Comparison of ENCODE assay signal across 8 mouse cellular contexts in genomic region chrX:106603386-106603785, GRCm38 (mm10). TPM values are rescaled to one million over a fixed set of nuclear protein-coding genes. Genes with fewer than 3 reads are reported as not detected.
DNase-seq lines count a peak whose midpoint lies in the region; ATAC-seq and TF ChIP-seq lines count a peak whose summit lies in the region.

Gene Cysltr1, minus strand, starts transcription at chrX:106603679.

- H3K36me3 ChIP-seq in embryonic facial prominence, embryonic 15.5 days: no peaks in the 10 kb centered on the region
- H3K36me3 ChIP-seq in intestine, embryonic 14.5 days (ENCODE audit: control insufficient read depth, insufficient read depth, low read length): no peaks in the 10 kb centered on the region
- H3K36me3 ChIP-seq in lung, postnatal 0 days (ENCODE audit: insufficient read depth, low read length): no peaks in the 10 kb centered on the region
- H3K36me3 ChIP-seq in stomach, postnatal 0 days (ENCODE audit: control insufficient read depth, insufficient read depth, low read length): no peaks in the 10 kb centered on the region

- TF ChIP-seq CTCF in lung, postnatal 0 days (IDR thresholded peaks at IDR 0.05): no peak
- no peak for TF ChIP-seq CTCF in stomach, postnatal 0 days (IDR thresholded peaks at IDR 0.05; ENCODE audit: low read depth)

- ATAC-seq in embryonic facial prominence, embryonic 15.5 days (ENCODE audit: insufficient number of reproducible peaks, low FRiP score, low TSS enrichment, low read depth): no peak
- no peak for ATAC-seq in intestine, embryonic 14.5 days (replicated peaks; ENCODE audit: low FRiP score, low TSS enrichment, low read depth)
- ATAC-seq in lung, postnatal 0 days: no peak
- ATAC-seq in stomach, postnatal 0 days (ENCODE audit: low FRiP score, low TSS enrichment): no peak

- H3K9me3 ChIP-seq in embryonic facial prominence, embryonic 15.5 days (replicated peaks): no peaks in the 10 kb centered on the region
- no peaks in the 10 kb centered on the region for H3K9me3 ChIP-seq in intestine, embryonic 14.5 days (ENCODE audit: control insufficient read depth, low read length)
- no peaks in the 10 kb centered on the region for H3K9me3 ChIP-seq in lung, postnatal 0 days (ENCODE audit: low read length)
- no peaks in the 10 kb centered on the region for H3K9me3 ChIP-seq in stomach, postnatal 0 days (ENCODE audit: control insufficient read depth, low read length)

- TF ChIP-seq EP300 in lung, postnatal 0 days (IDR thresholded peaks at IDR 0.05): no peak
- no peak for TF ChIP-seq EP300 in stomach, postnatal 0 days (optimal IDR thresholded peaks at IDR 0.05)

- 0 out of 2 replicates have a peak within 1 kb of the TSS, but pooled peaks have one; percentile 21 for H3K4me2 ChIP-seq in embryonic facial prominence, embryonic 15.5 days (replicated peaks)
- peak within 1 kb of the TSS; percentile 41 for H3K4me2 ChIP-seq in intestine, embryonic 14.5 days (ENCODE audit: low read length)
- H3K4me2 ChIP-seq in lung, postnatal 0 days (replicated peaks; ENCODE audit: low read depth, low read length): peak within 1 kb of the TSS; percentile 39
- peak within 1 kb of the TSS; percentile 34 for H3K4me2 ChIP-seq in stomach, postnatal 0 days (replicated peaks; ENCODE audit: low read depth)

- no peak within 1 kb of the TSS for H3K4me3 ChIP-seq in embryonic facial prominence, embryonic 15.5 days (replicated peaks)
- peak within 1 kb of the TSS; percentile 24 for H3K4me3 ChIP-seq in intestine, embryonic 14.5 days (ENCODE audit: low read depth, low read length)
- peak within 1 kb of the TSS; percentile 12; the same call in 1 of the 2 replicates for H3K4me3 ChIP-seq in lung, postnatal 0 days (ENCODE audit: low read depth, low read length)
- H3K4me3 ChIP-seq in stomach, postnatal 0 days (ENCODE audit: low read depth, low read length): peak within 1 kb of the TSS; percentile 12; the same call in 1 of the 2 replicates

- peak; percentile 0 for DNase-seq in retina, postnatal 1 day
- no peak for DNase-seq in retina, embryonic 14.5 days (ENCODE audit: low spot score)
- no peak for DNase-seq in intestine, embryonic 14.5 days (ENCODE audit: low spot score)
- DNase-seq in lung, postnatal 0 days (ENCODE audit: low spot score): peak; percentile 32
- no peak for DNase-seq in stomach, postnatal 0 days (ENCODE audit: low spot score)
- DNase-seq in right cerebral cortex, postnatal 25 days: no peak
- DNase-seq in right cerebral cortex, postnatal 4 days: no peak

- no peak within 1 kb of the TSS for H3K9ac ChIP-seq in embryonic facial prominence, embryonic 15.5 days
- no peak within 1 kb of the TSS for H3K9ac ChIP-seq in intestine, embryonic 14.5 days (ENCODE audit: low read length)
- no peak within 1 kb of the TSS for H3K9ac ChIP-seq in lung, postnatal 0 days (replicated peaks; ENCODE audit: low read depth)
- H3K9ac ChIP-seq in stomach, postnatal 0 days (ENCODE audit: low read length): no peak within 1 kb of the TSS

- 0 out of 2 replicates have a peak, but pooled peaks cover 4% of the 10 kb centered on the region for H3K4me1 ChIP-seq in embryonic facial prominence, embryonic 15.5 days
- no peaks in the 10 kb centered on the region for H3K4me1 ChIP-seq in intestine, embryonic 14.5 days (replicated peaks; ENCODE audit: control insufficient read depth, insufficient read depth, low read length)
- no peaks in the 10 kb centered on the region for H3K4me1 ChIP-seq in lung, postnatal 0 days (ENCODE audit: insufficient read depth, low read depth, low read length)
- no peaks in the 10 kb centered on the region for H3K4me1 ChIP-seq in stomach, postnatal 0 days (replicated peaks; ENCODE audit: control insufficient read depth, insufficient read depth)

- H3K27me3 ChIP-seq in embryonic facial prominence, embryonic 15.5 days: no peaks in the 10 kb centered on the region
- no peaks in the 10 kb centered on the region for H3K27me3 ChIP-seq in intestine, embryonic 14.5 days (replicated peaks; ENCODE audit: control insufficient read depth, insufficient read depth, low read length)
- H3K27me3 ChIP-seq in lung, postnatal 0 days (replicated peaks; ENCODE audit: insufficient read depth, low read length): no peaks in the 10 kb centered on the region
- H3K27me3 ChIP-seq in stomach, postnatal 0 days (ENCODE audit: control insufficient read depth, insufficient read depth, low read length): no peaks in the 10 kb centered on the region

- no peak within 1 kb of the TSS for H3K27ac ChIP-seq in embryonic facial prominence, embryonic 15.5 days (replicated peaks)
- 0 out of 2 replicates have a peak within 1 kb of the TSS, but pooled peaks have one; percentile 54 for H3K27ac ChIP-seq in intestine, embryonic 14.5 days (ENCODE audit: low read depth)
- H3K27ac ChIP-seq in lung, postnatal 0 days (ENCODE audit: low read length): no peak within 1 kb of the TSS
- peak within 1 kb of the TSS; percentile 40; the same call in 1 of the 2 replicates for H3K27ac ChIP-seq in stomach, postnatal 0 days (replicated peaks)

- WGBS in embryonic facial prominence, embryonic 15.5 days: 18% methylated on average over 6 of the region's 6 CpGs
- 17% methylated on average over 6 of the region's 6 CpGs for WGBS in intestine, embryonic 14.5 days
- 16% methylated on average over 5 of the region's 6 CpGs for WGBS in lung, postnatal 0 days
- WGBS in stomach, postnatal 0 days: 19% methylated on average over 6 of the region's 6 CpGs

RNA-seq across cellular contexts. Expression of gene Cysltr1, which starts in this region (rescaled TPM):
- 1.6 and 1.8 TPM in 2 replicates for polyA plus RNA-seq in embryonic facial prominence, embryonic 15.5 days (2015; fragmentation: Nextera tagmentation; extraction: Ambion mirVana)
- 3.5 and 4.0 TPM in 2 replicates for polyA plus RNA-seq in intestine, embryonic 14.5 days (2014; fragmentation: Nextera tagmentation; extraction: Ambion mirVana)
- polyA plus RNA-seq in lung, postnatal 0 days (2015; fragmentation: Nextera tagmentation; extraction: Ambion mirVana): 4.1 and 4.6 TPM in 2 replicates
- polyA plus RNA-seq in stomach, postnatal 0 days (2015; fragmentation: Nextera tagmentation; extraction: Ambion mirVana): 3.7 and 5.4 TPM in 2 replicates

Comparison
In these comparisons a context has a peak if more than half of its experiments do, and no peak if none do; other contexts are left out.
1. DNase-seq: peak in retina, postnatal 1 day (single experiment) and lung, postnatal 0 days (single experiment); none in retina, embryonic 14.5 days (single experiment), intestine, embryonic 14.5 days (single experiment), stomach, postnatal 0 days (single experiment), right cerebral cortex, postnatal 25 days (single experiment) and right cerebral cortex, postnatal 4 days (single experiment).
2. H3K27ac ChIP-seq: peak in intestine, embryonic 14.5 days (single experiment) and stomach, postnatal 0 days (single experiment); none in embryonic facial prominence, embryonic 15.5 days (single experiment) and lung, postnatal 0 days (single experiment).
3. Peak in every context shown above with its lines, with median percentiles within 50 percentile points of each other: H3K4me2 ChIP-seq.